Mouse (Mus musculus): ENCODE measurements around the gene Slc51a. TPM values are rescaled to one million over a fixed set of nuclear protein-coding genes. Genes with fewer than 3 reads are reported as not detected.
"Not testable (repeated sequence)": the region's sequence is repeated elsewhere in the genome, so short reads cannot be mapped to it uniquely, and the experiment has no call there.

Gene Slc51a
- polyA plus RNA-seq, 2 experiments = 0.16 to 1.2 TPM

GRCm38 (mm10) chr16:32449665-32450064 is 38.0 kb downstream of the Slc51a start:
- TF ChIP-seq CTCF (IDR thresholded peaks at IDR 0.05; ENCODE audit: low read depth) (no peak), EP300 (IDR thresholded peaks at IDR 0.05; ENCODE audit: low read depth) (peak; percentile 87)
- 25% methylated on average over 3 of the region's 3 CpGs for WGBS (ENCODE audit: insufficient replicate concordance)
- Histone ChIP-seq H3K9me3 (ENCODE audit: control insufficient read depth, low read length) (no peaks in the 10 kb centered on the region), H3K9ac (replicated peaks) (peak overlapping the region; percentile 79), H3K4me1 (replicated peaks; ENCODE audit: control insufficient read depth in 2 of 2, insufficient read depth in 2 of 2, low read length in 1 of 2) (peaks cover 60 to 66% of the 10 kb centered on the region in 2 experiments), H3K27me3 (ENCODE audit: control insufficient read depth, insufficient read depth, low read length) (no peaks in the 10 kb centered on the region), H3K36me3 (replicated peaks; ENCODE audit: control insufficient read depth, insufficient read depth, low read depth) (peaks cover 30% of the 10 kb centered on the region), H3K27ac (peak overlapping the region; percentile 98), H3K4me3 (ENCODE audit: insufficient read depth in 1 of 2, low read depth in 2 of 2, low read length in 2 of 2) (peak overlapping the region; percentile 49 to 55), H3K4me2 (ENCODE audit: low read depth) (peak overlapping the region; percentile 91)
- ATAC-seq (ENCODE audit: insufficient read depth) = peak; percentile 95
- peak; percentile 78 to 82 (median 81) for DNase-seq (ENCODE audit: low read depth in 3 of 3, low spot score in 3 of 3)

DNA sequence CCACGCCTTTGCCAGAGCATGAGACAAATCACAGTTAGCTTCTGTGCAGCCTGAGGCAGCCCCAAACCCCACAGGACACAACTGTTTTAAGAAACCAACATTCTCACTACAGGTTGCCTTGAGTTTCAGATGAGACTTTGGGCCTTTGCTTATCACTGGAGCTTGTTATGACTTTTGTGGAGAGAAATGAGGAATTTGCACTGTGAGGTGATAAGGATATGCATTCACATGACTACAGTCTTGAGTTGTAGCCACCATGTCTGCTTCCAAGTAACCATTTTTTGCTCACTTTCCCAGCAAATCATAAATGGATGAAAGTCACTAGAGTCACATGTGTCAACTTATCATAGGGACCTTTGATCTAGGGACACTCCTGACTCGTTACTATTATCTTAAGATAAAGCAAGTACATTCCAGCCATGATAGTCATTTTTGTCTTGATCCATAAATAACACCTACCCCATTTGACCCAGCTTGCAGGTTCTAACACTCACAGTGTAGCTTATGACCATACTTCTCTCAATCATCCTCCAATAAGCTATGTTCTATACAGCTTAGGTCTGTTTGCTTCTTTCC is 41.0 kb downstream of the Slc51a start:
- ATAC-seq (ENCODE audit: insufficient read depth) (no peak), DNase-seq (ENCODE audit: low read depth in 3 of 3, low spot score in 3 of 3) (no peak)
- peaks cover 3% of the 10 kb centered on the region for H3K36me3 ChIP-seq (replicated peaks; ENCODE audit: control insufficient read depth, insufficient read depth, low read depth)
- WGBS (ENCODE audit: insufficient replicate concordance) = 52% methylated on average over 2 of the region's 2 CpGs
- no peak for TF ChIP-seq CTCF (IDR thresholded peaks at IDR 0.05; ENCODE audit: low read depth)
- no peak for TF ChIP-seq EP300 (IDR thresholded peaks at IDR 0.05; ENCODE audit: low read depth)
- no peak overlapping the region for H3K27ac ChIP-seq
- no peak overlapping the region for H3K9ac ChIP-seq (replicated peaks)
- no peaks in the 10 kb centered on the region for H3K27me3 ChIP-seq (ENCODE audit: control insufficient read depth, insufficient read depth, low read length)
- no peaks in the 10 kb centered on the region for H3K9me3 ChIP-seq (ENCODE audit: control insufficient read depth, low read length)
- peaks cover 59 to 62% of the 10 kb centered on the region in 2 experiments for H3K4me1 ChIP-seq (replicated peaks; ENCODE audit: control insufficient read depth in 2 of 2, insufficient read depth in 2 of 2, low read length in 1 of 2)
- no peak overlapping the region for H3K4me3 ChIP-seq (ENCODE audit: insufficient read depth in 1 of 2, low read depth in 2 of 2, low read length in 2 of 2)
- H3K4me2 ChIP-seq (ENCODE audit: low read depth) = no peak overlapping the region

DNA sequence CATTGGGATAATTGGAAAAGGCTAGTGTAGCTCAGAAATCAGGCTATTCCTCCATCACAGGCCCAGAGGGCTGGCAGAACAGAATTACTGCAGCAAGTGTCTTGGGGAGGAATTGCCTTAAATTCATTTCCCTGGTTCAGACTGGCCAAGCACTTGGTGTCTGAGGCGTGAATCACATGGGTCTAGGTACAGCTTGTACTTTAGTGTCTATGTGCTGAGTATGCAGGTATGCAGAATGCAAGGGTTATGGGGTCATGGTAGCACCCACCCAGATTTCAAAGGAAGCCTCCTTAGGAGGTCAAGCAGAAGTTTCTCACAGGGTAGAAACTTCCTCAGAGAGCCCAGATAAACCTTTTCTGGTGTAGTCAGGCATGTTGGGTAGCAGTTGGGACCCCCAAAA is 42.1 kb downstream of the Slc51a start:
- Histone ChIP-seq H3K36me3 (replicated peaks; ENCODE audit: control insufficient read depth, insufficient read depth, low read depth) (peaks cover 2% of the 10 kb centered on the region), H3K4me1 (replicated peaks; ENCODE audit: control insufficient read depth in 2 of 2, insufficient read depth in 2 of 2, low read length in 1 of 2) (peaks cover 48 to 51% of the 10 kb centered on the region in 2 experiments), H3K4me3 (ENCODE audit: insufficient read depth in 1 of 2, low read depth in 2 of 2, low read length in 2 of 2) (no peak overlapping the region), H3K27ac (no peak overlapping the region), H3K4me2 (ENCODE audit: low read depth) (no peak overlapping the region), H3K9me3 (ENCODE audit: control insufficient read depth, low read length) (no peaks in the 10 kb centered on the region), H3K9ac (replicated peaks) (no peak overlapping the region), H3K27me3 (ENCODE audit: control insufficient read depth, insufficient read depth, low read length) (no peaks in the 10 kb centered on the region)
- DNase-seq (ENCODE audit: low read depth in 3 of 3, low spot score in 3 of 3) = no peak
- WGBS (ENCODE audit: insufficient replicate concordance) = 86% methylated on average over 1 of the region's 1 CpGs
- no peak for TF ChIP-seq CTCF (IDR thresholded peaks at IDR 0.05; ENCODE audit: low read depth)
- no peak for TF ChIP-seq EP300 (IDR thresholded peaks at IDR 0.05; ENCODE audit: low read depth)
- no peak for ATAC-seq (ENCODE audit: insufficient read depth)

GRCm38 (mm10) chr16:32444615-32445014 is 43.1 kb downstream of the Slc51a start:
- Histone ChIP-seq H3K4me1 (replicated peaks; ENCODE audit: control insufficient read depth in 2 of 2, insufficient read depth in 2 of 2, low read length in 1 of 2) (peaks cover 40 to 42% of the 10 kb centered on the region in 2 experiments), H3K27ac (peak overlapping the region; percentile 33), H3K4me2 (ENCODE audit: low read depth) (peak overlapping the region; percentile 25; the same call in 1 of the 2 replicates), H3K9ac (replicated peaks) (peak overlapping the region; percentile 14; the same call in 1 of the 2 replicates)
- not testable (repeated sequence) for H3K4me3 ChIP-seq (ENCODE audit: insufficient read depth in 1 of 2, low read depth in 2 of 2, low read length in 2 of 2); H3K27me3 ChIP-seq (ENCODE audit: control insufficient read depth, insufficient read depth, low read length); H3K36me3 ChIP-seq (replicated peaks; ENCODE audit: control insufficient read depth, insufficient read depth, low read depth); ATAC-seq (ENCODE audit: insufficient read depth); DNase-seq (ENCODE audit: low read depth in 3 of 3, low spot score in 3 of 3); H3K9me3 ChIP-seq (ENCODE audit: control insufficient read depth, low read length)
- WGBS (ENCODE audit: insufficient replicate concordance) = 25% methylated on average over 3 of the region's 3 CpGs

- peaks cover 17% of the 10 kb centered on the region for H3K36me3 ChIP-seq (replicated peaks; ENCODE audit: control insufficient read depth, insufficient read depth, low read depth)
Measured at GRCm38 (mm10) chr16:32441432-32441831, 46.2 kb downstream of the Slc51a start.

More at GRCm38 (mm10) chr16:32441432-32441831, 46.2 kb downstream of the Slc51a start:
- DNase-seq (ENCODE audit: low read depth in 3 of 3, low spot score in 3 of 3) (no peak), ATAC-seq (ENCODE audit: insufficient read depth) (no peak)
- Histone ChIP-seq H3K27me3 (ENCODE audit: control insufficient read depth, insufficient read depth, low read length) (no peaks in the 10 kb centered on the region), H3K4me3 (ENCODE audit: insufficient read depth in 1 of 2, low read depth in 2 of 2, low read length in 2 of 2) (no peak overlapping the region), H3K4me1 (replicated peaks; ENCODE audit: control insufficient read depth in 2 of 2, insufficient read depth in 2 of 2, low read length in 1 of 2) (peaks cover 18 to 23% of the 10 kb centered on the region in 2 experiments), H3K9ac (replicated peaks) (no peak overlapping the region), H3K4me2 (ENCODE audit: low read depth) (no peak overlapping the region), H3K9me3 (ENCODE audit: control insufficient read depth, low read length) (no peaks in the 10 kb centered on the region), H3K27ac (no peak overlapping the region)
- TF ChIP-seq EP300 (IDR thresholded peaks at IDR 0.05; ENCODE audit: low read depth) = no peak
- no peak for TF ChIP-seq CTCF (IDR thresholded peaks at IDR 0.05; ENCODE audit: low read depth)
- 80% methylated on average over 3 of the region's 3 CpGs for WGBS (ENCODE audit: insufficient replicate concordance)

Measured in liver, embryonic 14.5 days (tissue).